Mouse (Mus musculus) thymus, adult 2 months (tissue): Measurements from ENCODE around the gene Actl7a.

Experiments used
- CTCF ChIP-seq: fragments of 200-500 bp; IDR thresholded peaks from 2 replicates; pipeline ENCODE4 v1.5.1; 2012; ENCODE audit warnings: mild to moderate bottlenecking, control low read depth, low read length, moderate library complexity, borderline replicate concordance; ENCODE audit not compliant: control insufficient read depth, poor library complexity, insufficient read depth; ENCODE audit errors: extremely low read depth
- POLR2A ChIP-seq: fragments of 200-500 bp; IDR thresholded peaks from 2 replicates; pipeline ENCODE4 v1.6.1; 2012; ENCODE audit warnings: mild to moderate bottlenecking, low read length, control low read depth, moderate library complexity; ENCODE audit not compliant: control insufficient read depth, poor library complexity, insufficient read depth; ENCODE audit errors: extremely low read depth

GRCm38 (mm10) chr4:56718573-56719442, 24.4 kb upstream of the Actl7a start:
- TF ChIP-seq CTCF: no peak
- no peak for TF ChIP-seq POLR2A
